Mouse (Mus musculus) C2C12 (cell line): ENCODE data around the gene Pde8a.

Source experiments
- CEBPB ChIP-seq: IDR thresholded peaks from one replicate; pipeline ENCODE4 v1.6.1; 2011; ENCODE audit warnings: low read depth, mild to moderate bottlenecking, control low read depth, moderate library complexity
- CTCF ChIP-seq: IDR thresholded peaks from one replicate; pipeline ENCODE4 v1.5.1; 2011; ENCODE audit not compliant: control insufficient read depth, insufficient read depth, insufficient read length
- FOSL1 ChIP-seq: IDR thresholded peaks from one replicate; pipeline ENCODE4 v1.8.0; 2011; ENCODE audit warnings: mild to moderate bottlenecking, low read length; ENCODE audit not compliant: poor library complexity, insufficient read depth, severe bottlenecking
- MAX ChIP-seq: IDR thresholded peaks from one replicate; pipeline ENCODE4 v1.6.1; 2011; ENCODE audit warnings: mild to moderate bottlenecking, control low read depth
- MYOD1 ChIP-seq: IDR thresholded peaks from one replicate; pipeline ENCODE4 v1.6.1; 2011; ENCODE audit warnings: low read depth; ENCODE audit not compliant: control insufficient read depth, insufficient read length
- MYOG ChIP-seq: IDR thresholded peaks from one replicate; pipeline ENCODE4 v1.6.1; 2011; ENCODE audit not compliant: control insufficient read depth, insufficient read length; ENCODE audit errors: extremely low read depth
- USF1 ChIP-seq: IDR thresholded peaks from one replicate; pipeline ENCODE4 v1.6.1; 2011; ENCODE audit warnings: low read depth, mild to moderate bottlenecking, control low read depth, moderate library complexity

- TF ChIP-seq CTCF (no peak), MAX (no peak), USF1 (no peak), CEBPB (no peak), MYOG (no peak), MYOD1 (no peak), FOSL1 (no peak)
Measured at GRCm38 (mm10) chr7:81212261-81212681, 1.1 kb upstream of the Pde8a start.
